Mouse (Mus musculus) heart, embryonic 14.5 days (tissue): Measurements from ENCODE around the gene Rbpj. TPM values are rescaled to one million over a fixed set of nuclear protein-coding genes. Genes with fewer than 3 reads are reported as not detected.

Experiments
- ATAC-seq: fragments of 200-750 bp; cut with Nextera tagmentation; 2 replicates; pipeline ENCODE4 v1.8.0; 2017; ENCODE audit warnings: low read depth, moderate TSS enrichment; ENCODE audit not compliant: insufficient number of reproducible peaks, insufficient read depth, low FRiP score
- H3K27ac ChIP-seq, 2 experiments: fragments of 200-500 bp in 1 of 2; fragments of 300-500 bp in 1 of 2; sonication (generic) in 1 of 2; replicated peaks in 1 of 2; 2 replicates each; pipeline ENCODE4 v1.5.1; 2012 to 2014; ENCODE audit warnings: low read depth in 2 of 2, low read length in 2 of 2, control low read depth in 1 of 2, mild to moderate bottlenecking in 1 of 2, mixed read lengths in 1 of 2; ENCODE audit not compliant: control insufficient read depth in 1 of 2, insufficient read depth in 1 of 2
- H3K27me3 ChIP-seq: fragments of 300-500 bp; sonication (generic); 2 replicates; pipeline ENCODE4 v1.6.1; 2014; ENCODE audit warnings: mild to moderate bottlenecking, low read length, control low read depth; ENCODE audit not compliant: control insufficient read depth, insufficient read depth
- H3K36me3 ChIP-seq: fragments of 300-500 bp; sonication (generic); 2 replicates; pipeline ENCODE4 v1.6.1; 2014; ENCODE audit warnings: mild to moderate bottlenecking, control low read depth, low read length, mixed read lengths; ENCODE audit not compliant: control insufficient read depth, insufficient read depth
- H3K4me1 ChIP-seq, 2 experiments: fragments of 200-500 bp in 1 of 2; fragments of 300-500 bp in 1 of 2; sonication (generic) in 1 of 2; 2 replicates each; pipeline ENCODE4 v1.6.1; 2012 to 2014; ENCODE audit warnings: low read length in 2 of 2, control low read depth in 1 of 2, mixed read lengths in 1 of 2; ENCODE audit not compliant: control insufficient read depth in 2 of 2, insufficient read depth in 2 of 2
- H3K4me2 ChIP-seq: fragments of 300-500 bp; sonication (generic); 2 replicates; pipeline ENCODE4 v1.6.1; 2014; ENCODE audit warnings: mild to moderate bottlenecking, low read length
- H3K4me3 ChIP-seq, 2 experiments: fragments of 200-500 bp in 1 of 2; fragments of 300-500 bp in 1 of 2; sonication (generic) in 1 of 2; 2 replicates each; pipeline ENCODE4 v1.5.1; 2012 to 2014; ENCODE audit warnings: low read length in 2 of 2, mild to moderate bottlenecking in 2 of 2, control low read depth in 1 of 2, low read depth in 1 of 2, moderate library complexity in 1 of 2; ENCODE audit not compliant: control insufficient read depth in 1 of 2, insufficient read depth in 1 of 2
- H3K9ac ChIP-seq: fragments of 300-500 bp; sonication (generic); 2 replicates; pipeline ENCODE4 v1.6.1; 2014; ENCODE audit warnings: mild to moderate bottlenecking, low read length
- H3K9me3 ChIP-seq: fragments of 300-500 bp; sonication (generic); 2 replicates; pipeline ENCODE4 v1.6.1; 2016; ENCODE audit warnings: low read length, control low read depth; ENCODE audit not compliant: control insufficient read depth
- WGBS: fragments of 180-500 bp; shearing (Covaris S2); extraction: QIAGEN DNeasy Blood & Tissue Kit; methylation state at CpG from one replicate; pipeline ENCODE4 v1.1.7; 2014; 5-methylcytosine and 5-hydroxymethylcytosine counted together
- polyA plus RNA-seq: library from polyadenylated mRNA; unstranded; fragments of >200 nt; fragmentation: Nextera tagmentation; extraction: Ambion mirVana; gene quantifications from 2 replicates; pipeline ENCODE4 v1.2.1, GENCODE M21; 2014

Gene Rbpj
- polyA plus RNA-seq, 1 experiment from 2014 or later = 24.1 TPM

DNA sequence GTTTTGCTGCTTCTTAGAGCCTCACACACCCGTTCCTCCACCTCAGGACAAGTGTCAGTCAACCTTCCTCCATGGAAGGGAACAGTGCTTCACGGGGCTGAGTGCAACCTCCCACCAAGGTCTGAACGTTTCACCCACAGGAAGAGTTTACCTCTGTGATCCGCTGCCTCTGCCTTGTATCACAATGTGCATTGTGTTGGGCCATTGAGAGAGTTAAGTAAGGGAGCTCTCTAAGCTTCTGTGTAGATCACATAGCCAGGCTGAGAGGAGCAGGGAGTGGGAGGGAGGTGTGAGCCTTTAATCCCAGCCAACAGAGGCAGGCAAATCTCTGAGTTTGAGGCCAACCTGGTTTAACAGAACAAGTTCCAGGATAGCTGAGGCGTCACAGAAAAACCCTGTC, 58.9 kb downstream of the Rbpj start:
- Histone ChIP-seq H3K27ac (no peak overlapping the region), H3K9ac (no peak overlapping the region), H3K4me2 (no peak overlapping the region), H3K36me3 (no peaks in the 10 kb centered on the region), H3K9me3 (no peaks in the 10 kb centered on the region), H3K27me3 (peaks cover 14% of the 10 kb centered on the region), H3K4me3 (no peak overlapping the region), H3K4me1 (peaks cover 21 to 22% of the 10 kb centered on the region in 2 experiments)
- 77% methylated on average over 5 of the region's 5 CpGs for WGBS
- no peak for ATAC-seq

DNA sequence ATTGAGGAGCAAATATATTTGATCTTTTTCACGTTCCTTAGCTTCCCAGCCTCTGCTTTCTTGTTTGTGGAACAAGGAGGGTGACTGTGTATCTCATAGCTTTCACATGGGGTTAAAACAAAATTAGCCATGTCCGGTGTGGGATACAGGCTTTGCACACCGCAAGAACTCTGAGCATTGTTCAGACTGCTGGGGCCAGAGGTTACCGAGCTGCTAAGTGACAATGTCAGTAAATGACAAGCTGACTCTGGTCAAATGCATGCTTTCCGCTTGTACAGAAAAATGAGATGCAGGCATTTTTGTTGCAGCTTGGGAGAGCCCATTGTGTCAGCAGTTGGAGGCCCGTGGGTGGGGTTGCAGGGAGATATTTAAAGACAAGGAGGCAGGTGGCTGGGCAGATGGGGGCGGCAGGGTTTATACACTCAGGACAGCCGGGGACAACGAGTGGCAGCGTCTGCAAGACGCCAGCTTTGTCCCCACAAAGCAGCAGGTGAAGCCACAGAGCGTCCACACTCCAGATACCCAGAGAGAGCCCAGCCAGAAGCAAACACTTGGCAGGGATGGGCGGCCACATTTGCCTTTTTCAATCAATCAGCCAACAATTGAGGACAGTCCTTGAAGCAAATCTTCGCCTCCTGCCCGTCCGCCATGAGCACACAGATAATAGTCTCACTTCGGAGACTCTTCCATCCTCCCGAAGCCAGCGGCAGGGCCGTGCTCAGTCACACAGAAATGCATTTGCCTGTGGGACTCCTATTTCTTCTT, 59.5 kb downstream of the Rbpj start:
- Histone ChIP-seq H3K27ac (no peak overlapping the region), H3K4me3 (no peak overlapping the region), H3K4me1 (peaks cover 18 to 19% of the 10 kb centered on the region in 2 experiments), H3K9me3 (no peaks in the 10 kb centered on the region), H3K27me3 (peaks cover 14% of the 10 kb centered on the region), H3K36me3 (no peaks in the 10 kb centered on the region), H3K4me2 (no peak overlapping the region), H3K9ac (no peak overlapping the region)
- WGBS = 54% methylated on average over 20 of the region's 20 CpGs
- ATAC-seq = no peak

DNA sequence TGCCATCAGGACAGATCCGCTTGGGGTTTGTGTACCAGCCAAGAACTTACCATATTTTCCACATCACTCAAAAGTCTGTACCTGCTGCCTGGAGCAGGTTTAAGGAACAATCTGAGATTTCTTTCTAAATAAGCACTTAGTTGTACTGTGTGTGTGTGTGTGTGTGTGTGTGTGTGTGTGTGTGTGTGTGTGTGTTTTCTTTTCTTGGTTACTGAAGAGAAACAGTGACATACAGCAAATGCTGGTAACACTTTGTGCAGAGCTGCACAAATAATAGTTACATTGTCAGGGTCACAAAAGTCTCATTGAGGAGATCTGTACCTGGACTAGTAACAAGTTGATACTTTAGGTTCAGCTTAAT, 60.1 kb downstream of the Rbpj start:
- H3K4me1 ChIP-seq = peaks cover 18 to 19% of the 10 kb centered on the region in 2 experiments
- no peaks in the 10 kb centered on the region for H3K9me3 ChIP-seq
- peaks cover 14% of the 10 kb centered on the region for H3K27me3 ChIP-seq
- H3K36me3 ChIP-seq = no peaks in the 10 kb centered on the region
- no peak overlapping the region for H3K27ac ChIP-seq
- H3K9ac ChIP-seq = no peak overlapping the region
- H3K4me3 ChIP-seq = no peak overlapping the region
- no peak overlapping the region for H3K4me2 ChIP-seq
- ATAC-seq = no peak
- 71% methylated on average over 1 of the region's 1 CpGs for WGBS

DNA sequence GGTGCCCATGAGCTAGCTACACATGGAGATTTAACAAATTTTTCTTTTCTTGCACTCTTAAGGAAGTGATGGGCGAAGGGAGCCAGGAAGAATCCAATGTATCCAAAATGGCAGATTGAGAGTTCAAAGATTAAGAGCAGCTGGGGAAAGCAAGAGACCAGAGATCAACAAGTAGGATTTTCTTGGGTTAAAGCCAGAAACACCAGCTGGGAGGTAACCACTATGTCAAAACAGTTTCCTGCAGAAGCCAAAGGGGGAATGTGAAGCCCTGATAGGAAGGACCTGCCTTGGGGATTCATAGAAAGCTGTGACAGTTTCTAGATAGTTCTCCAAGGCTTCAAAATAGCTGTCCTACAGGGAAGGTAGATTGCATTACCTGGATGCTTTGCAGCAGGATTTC, 63.9 kb downstream of the Rbpj start:
- H3K4me1 ChIP-seq = peaks cover 3 to 11% of the 10 kb centered on the region in 2 experiments; a peak in 2 of 4 replicates
- no peak for ATAC-seq
- no peak overlapping the region for H3K4me3 ChIP-seq
- no peaks in the 10 kb centered on the region for H3K9me3 ChIP-seq
- WGBS = 79% methylated on average over 1 of the region's 1 CpGs
- no peaks in the 10 kb centered on the region for H3K36me3 ChIP-seq
- no peak overlapping the region for H3K4me2 ChIP-seq
- H3K9ac ChIP-seq = no peak overlapping the region
- H3K27ac ChIP-seq = no peak overlapping the region
- peaks cover 11% of the 10 kb centered on the region; the same call in 1 of the 2 replicates for H3K27me3 ChIP-seq

DNA sequence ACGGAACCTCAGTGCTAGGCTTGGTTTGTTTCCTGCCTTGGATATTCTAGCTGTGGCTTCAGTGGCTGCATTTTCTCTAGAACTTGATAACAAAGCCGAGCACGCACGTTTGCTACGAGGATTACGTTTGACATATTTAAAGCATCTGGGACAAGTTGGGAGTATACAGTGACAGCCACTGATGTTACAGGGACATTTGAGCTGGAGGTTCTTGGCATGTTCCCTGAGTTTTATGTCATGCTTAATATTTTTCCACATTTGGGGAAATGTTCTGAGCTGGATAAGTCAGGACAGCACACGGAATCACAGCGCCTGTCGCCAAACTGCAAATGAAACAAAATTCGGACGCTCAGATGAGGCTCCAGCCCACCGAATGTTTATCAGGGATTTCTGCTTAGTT, 69.1 kb downstream of the Rbpj start:
- no peak overlapping the region for H3K27ac ChIP-seq
- no peak overlapping the region for H3K4me2 ChIP-seq
- no peak for ATAC-seq
- H3K9ac ChIP-seq = no peak overlapping the region
- no peaks in the 10 kb centered on the region for H3K36me3 ChIP-seq
- H3K4me1 ChIP-seq = peaks cover 0 to 3% of the 10 kb centered on the region in 2 experiments; a peak in 1 of 4 replicates
- WGBS = 59% methylated on average over 12 of the region's 12 CpGs
- H3K4me3 ChIP-seq = no peak overlapping the region
- H3K9me3 ChIP-seq = no peaks in the 10 kb centered on the region
- H3K27me3 ChIP-seq = no peaks in the 10 kb centered on the region; the same call in 1 of the 2 replicates

DNA sequence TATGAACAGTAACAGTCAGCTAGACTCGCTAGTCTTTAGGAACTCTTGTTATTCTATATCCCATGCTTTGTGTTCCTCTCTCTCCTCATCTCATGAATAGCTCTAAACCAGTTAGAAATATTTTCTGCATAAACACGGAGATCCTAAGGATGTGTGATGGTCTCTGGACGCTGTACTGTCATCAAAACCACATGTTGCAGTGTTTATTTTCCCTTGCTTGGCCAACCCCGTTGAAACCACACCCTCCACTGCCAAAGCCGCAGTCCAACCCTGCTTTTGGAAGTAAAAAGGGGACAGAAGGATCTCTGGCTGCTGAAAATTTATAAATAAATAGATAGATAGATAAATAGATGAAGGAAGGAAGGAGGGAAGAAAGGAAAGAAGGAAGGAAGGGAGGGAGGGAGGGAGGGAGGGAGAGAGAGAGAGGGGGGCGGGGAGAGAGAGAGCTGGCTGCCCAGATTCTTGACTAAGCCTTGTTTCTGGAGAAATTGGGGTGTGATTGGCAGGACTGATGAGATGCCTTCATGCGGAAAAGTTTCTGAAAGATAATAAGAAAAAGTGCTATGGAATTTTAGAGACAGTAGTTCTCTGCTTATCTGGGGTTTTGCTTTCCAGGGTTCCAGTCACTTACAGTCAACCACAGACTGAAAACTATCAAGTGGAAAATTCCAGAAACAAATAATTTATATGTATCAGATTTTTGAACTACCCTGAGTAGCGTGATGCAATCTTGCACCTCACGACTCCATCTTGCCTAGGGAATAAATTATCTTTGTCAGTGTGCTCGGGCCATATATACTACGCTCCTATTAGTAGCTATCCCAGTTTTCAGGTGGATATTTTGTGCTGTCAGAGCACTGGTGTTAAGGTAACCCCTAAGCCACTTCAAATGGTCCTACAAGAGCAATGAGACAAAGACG, 70.9 kb downstream of the Rbpj start:
- WGBS = 72% methylated on average over 12 of the region's 12 CpGs
- no peak overlapping the region for H3K9ac ChIP-seq
- no peaks in the 10 kb centered on the region for H3K36me3 ChIP-seq
- H3K27me3 ChIP-seq = no peaks in the 10 kb centered on the region; the same call in 1 of the 2 replicates
- no peak for ATAC-seq
- no peak overlapping the region for H3K4me3 ChIP-seq
- H3K27ac ChIP-seq = no peak overlapping the region
- H3K9me3 ChIP-seq = no peaks in the 10 kb centered on the region
- H3K4me2 ChIP-seq = no peak overlapping the region
- peaks cover 0 to 3% of the 10 kb centered on the region in 2 experiments; a peak in 1 of 4 replicates for H3K4me1 ChIP-seq

DNA sequence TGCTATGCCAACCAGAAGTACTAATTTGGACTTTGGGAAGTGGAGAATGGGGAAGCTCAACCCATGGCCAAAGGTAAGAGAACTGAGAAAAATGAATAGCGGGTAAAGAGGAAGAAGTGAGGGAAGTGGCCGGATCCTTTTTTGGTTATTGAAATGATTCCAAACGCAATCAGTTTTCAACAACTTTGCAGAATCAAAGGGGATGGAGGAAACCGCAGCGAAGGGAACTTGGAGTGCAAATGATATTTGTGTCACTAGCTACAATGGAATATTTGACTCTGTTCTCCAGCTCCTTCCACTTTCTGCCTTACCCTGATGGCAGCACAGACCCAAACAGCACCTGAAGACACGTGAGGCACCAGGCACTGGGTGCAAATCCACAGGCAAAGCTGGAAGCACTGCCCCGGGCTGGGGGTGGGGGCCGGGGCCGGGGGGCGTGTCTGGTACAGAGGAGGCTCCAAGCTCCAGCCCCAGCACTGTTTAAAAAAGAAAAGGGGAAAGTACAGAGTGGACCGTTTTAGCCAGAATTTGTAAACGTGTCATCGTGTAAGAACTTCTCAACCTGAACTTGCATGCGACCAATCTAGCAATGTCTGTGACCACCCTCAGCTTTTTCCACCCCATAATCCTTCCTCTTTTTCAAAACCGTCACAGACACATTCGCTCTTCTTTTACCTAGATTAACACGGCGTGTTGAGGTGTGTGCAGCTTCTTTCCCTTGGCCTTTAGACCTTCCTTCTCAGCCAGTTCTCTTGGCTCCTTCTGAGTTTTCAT, 74.1 kb downstream of the Rbpj start:
- no peaks in the 10 kb centered on the region for H3K9me3 ChIP-seq
- H3K4me3 ChIP-seq = no peak overlapping the region
- H3K27me3 ChIP-seq = no peaks in the 10 kb centered on the region; the same call in 1 of the 2 replicates
- no peaks in the 10 kb centered on the region for H3K4me1 ChIP-seq
- no peaks in the 10 kb centered on the region for H3K36me3 ChIP-seq
- WGBS = 73% methylated on average over 18 of the region's 18 CpGs
- no peak overlapping the region for H3K9ac ChIP-seq
- ATAC-seq = no peak
- H3K4me2 ChIP-seq = no peak overlapping the region
- H3K27ac ChIP-seq = no peak overlapping the region
